Mouse (Mus musculus) cerebellum, adult 8-10 months (tissue): ENCODE data around the gene Tagln2.

Experiments
- DNase-seq: peaks from one replicate; pipeline ENCODE4 v3.0.0; 2022

The Tagln2 gene

DNA sequence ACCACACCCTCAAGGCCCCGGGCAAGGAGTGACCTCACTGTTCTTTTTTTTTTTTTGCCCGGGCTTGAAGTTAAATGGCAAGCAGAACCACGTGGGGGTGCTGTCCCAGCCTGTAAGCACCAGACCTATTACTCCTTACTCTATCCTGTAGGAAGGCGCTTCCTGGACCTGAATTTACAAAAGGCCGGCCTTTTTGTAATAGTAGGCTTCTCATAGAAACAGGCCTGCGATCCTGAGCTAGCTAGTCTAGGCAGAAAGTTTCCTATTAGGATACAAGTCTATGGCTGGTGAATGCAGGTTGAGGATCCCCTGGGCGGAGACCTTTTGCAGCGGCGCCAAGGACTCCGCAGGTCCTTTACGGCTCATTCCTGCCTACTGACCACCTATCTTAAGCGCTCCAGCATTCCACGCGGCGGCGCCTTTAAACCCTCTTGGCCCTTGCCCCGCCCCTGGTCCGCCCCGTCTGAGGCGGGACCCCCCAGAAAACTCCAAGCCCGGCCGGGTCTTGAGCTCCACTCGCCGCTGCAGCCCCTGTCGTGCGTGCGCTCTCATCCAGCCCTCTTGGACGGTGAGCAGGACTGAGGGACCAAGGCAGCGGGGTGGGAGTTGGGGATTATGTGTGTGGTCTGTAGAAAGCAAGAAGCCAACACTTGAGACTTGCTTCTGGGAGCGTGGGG is at the start of gene Tagln2:
Gene Tagln2 (plus strand): TSS at position 283 of the 677 bp plus-strand sequence.
- no peak for DNase-seq

DNA sequence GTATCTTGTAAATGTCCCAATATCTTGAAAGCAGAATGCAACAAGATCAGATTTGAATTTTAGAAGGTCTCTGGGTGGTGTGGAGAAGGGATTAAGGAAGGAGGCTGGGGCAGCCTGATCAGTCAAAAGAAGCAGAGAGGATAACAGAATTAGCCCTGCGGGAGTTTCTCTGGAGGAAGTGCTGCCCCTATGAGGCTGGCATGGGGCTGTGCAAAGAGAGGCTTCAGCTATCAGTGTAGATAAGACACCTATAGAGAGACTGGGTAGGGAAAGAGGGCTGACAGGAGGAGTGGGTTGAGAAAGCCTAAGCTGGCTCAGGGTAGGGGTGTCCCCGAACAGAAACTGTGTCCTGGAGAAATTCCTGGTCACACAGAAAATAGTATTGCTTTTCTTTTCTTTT is 49.6 kb upstream of the Tagln2 start:
- DNase-seq = no peak

DNA sequence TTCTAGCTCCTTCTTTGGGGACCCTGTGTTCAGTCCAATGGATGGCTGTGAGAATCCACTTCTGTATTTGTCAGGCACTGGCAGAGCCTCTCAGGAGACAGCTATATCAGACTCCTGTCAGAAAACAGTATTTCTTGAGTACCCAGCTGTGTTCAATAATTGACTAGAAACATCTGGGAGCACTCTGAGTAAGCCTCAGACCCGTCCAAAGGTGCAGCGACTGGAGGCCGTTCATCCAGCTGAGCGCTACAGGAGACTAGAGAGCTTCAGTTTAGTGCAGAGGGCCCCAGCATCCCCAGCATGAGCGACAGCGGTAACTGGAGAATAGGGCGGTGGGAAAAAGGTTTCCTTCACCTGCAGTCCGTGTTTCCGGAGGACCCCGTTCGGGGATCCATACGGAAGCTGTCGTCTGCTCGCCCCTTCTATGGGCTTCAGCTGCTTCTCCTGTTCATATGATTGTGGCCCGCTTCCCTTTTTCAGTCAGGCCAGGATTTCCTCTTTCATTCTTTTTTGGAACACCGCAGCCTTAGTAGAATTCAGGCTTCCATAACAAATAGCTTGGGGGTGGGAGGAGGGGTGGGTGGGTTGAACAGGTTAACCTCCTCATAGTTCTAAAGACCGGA is 48.9 kb upstream of the Tagln2 start:
- DNase-seq = no peak

DNA sequence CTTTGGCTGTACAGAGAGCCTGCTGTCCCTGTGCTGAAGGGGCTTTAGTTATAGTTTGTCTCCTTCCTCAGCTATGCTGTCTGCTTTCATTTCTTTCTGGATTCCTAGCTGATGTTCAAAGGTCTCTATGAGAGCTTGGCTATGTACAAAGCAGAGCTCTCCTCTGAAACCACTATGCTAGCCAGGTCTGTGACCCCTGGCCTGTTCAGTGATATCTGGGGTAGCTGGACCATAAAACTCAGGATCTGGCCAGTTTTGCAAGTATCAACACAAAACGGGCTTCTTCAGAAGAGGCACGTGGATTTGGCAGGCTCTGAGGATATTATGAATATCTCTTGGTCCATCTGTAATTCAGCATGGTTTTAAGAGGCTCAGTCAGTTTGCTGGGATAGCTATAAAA is 46.9 kb upstream of the Tagln2 start:
- DNase-seq = no peak

DNA sequence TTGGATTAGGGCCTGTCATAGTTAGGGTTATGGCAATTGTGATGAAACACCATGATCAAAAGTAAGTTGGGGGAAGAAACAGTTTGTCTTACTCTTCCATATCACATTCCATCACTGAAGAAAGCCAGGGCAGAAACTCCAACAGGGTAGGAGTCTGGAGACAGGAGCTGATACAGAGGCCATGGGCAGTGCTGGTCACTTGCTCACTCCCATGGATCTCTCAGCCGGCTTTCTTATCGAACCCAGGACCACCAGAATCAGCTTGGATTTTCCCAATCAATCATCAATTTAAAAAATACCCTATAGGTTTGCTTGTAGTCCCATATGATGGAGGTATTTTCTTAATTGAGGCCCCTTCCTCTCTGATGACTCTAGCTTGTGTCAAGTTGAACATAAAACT is 46.0 kb upstream of the Tagln2 start:
- no peak for DNase-seq

DNA sequence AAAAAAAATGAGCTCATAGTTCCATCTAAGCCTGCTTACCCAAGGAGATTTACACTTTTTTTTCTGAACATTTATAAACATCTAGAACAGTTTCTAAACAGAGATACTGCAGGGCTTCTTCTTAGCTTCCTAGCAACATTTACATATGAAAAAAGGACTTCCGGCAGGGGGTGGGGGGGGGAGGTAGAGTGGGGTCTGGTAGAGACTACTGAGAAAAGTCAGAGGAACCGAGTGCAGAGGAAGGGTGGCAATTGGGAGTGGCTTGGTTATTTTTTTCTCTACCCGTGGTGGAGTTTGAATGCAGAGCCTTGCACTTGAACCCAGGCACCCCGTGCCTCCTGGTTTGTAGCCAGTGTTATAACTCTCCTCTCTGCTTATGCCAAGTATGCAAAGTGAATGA is 44.4 kb upstream of the Tagln2 start:
- no peak for DNase-seq

DNA sequence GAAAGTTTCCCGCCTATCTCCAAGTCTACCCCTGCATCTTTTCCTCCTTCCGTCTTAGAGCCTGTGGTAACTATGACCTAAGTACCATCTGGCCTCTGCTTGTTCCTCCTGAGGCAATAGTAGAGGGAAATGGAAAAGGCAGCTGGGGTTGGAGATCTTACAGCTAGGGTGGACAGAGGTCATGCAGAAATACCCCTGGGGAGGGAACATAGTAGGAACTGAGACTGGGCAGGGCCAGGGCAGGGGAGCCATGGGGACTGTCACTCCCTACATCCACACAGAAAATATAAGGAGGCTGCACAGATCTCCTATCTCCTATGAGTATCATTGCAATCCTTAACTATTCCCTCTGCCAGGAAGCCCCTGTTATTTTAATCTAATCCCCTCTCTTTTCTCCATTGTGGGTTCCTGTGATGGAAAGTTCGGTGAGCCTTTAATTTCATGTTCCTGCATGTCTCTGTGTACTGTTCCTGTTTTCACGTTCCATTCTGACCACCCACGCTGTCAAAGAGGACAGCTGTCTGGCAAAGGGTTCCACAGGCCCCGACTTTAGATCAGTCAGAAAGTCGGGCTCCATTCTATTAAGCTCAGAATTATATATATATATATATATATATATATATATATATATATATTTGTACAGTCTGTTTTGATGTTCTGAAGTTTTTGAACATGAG is 43.7 kb upstream of the Tagln2 start:
- no peak for DNase-seq

DNA sequence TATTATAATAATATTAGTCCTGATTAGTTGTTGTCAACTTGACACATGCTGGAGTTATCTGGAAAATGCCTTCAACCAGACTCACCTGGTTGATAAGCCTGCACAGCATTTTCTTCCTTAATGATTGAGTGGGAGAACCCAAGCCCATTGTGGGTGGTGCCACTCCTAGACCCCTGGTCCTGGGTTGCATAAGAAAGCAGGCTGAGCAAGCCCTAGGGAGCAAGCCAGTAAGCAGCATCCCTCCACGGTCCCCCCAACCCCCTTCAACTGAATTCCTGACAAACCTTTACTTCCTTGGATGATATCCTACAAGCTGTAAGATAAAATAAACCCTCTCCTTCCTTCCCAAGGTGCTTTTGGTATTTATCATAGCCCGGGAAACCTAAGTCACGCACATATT is 42.7 kb upstream of the Tagln2 start:
- DNase-seq = no peak

DNA sequence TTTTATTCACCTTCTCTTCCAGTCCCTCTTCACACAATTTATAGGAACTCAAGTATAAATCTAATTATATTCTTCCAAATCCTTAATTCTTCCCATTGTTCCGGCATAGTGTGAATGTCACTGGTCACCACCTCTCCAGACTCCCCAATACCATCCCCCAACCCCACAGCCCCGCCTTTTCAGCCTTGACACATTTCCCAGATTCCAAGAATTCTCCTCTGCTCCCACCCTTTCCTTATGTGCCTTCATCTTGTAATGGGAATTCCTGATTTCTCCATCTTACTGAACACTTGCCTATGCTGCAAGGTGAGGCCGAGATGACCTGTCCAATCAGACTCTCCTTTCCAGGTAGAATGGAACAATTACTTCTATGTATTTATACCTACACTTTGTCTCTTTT is 41.8 kb upstream of the Tagln2 start:
- DNase-seq = no peak

DNA sequence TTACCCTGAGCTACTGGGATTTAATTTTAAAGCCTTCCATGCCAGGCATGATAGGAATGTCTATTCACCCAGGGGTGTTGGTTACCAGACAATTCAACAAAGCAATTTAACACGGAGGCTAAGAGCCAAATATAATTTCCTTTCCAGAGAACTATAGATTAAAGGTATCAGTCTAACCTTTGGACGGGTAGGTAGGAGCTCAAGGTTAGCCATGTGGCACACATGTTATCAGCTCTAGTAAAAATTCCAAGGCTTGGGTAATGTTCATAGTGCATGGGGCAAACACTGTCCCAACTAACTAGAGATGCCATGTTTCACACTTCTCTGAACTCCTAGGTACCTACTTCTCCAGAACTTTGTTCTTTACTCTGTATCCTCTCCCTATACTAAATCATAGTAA is 38.2 kb upstream of the Tagln2 start:
- DNase-seq = no peak

DNA sequence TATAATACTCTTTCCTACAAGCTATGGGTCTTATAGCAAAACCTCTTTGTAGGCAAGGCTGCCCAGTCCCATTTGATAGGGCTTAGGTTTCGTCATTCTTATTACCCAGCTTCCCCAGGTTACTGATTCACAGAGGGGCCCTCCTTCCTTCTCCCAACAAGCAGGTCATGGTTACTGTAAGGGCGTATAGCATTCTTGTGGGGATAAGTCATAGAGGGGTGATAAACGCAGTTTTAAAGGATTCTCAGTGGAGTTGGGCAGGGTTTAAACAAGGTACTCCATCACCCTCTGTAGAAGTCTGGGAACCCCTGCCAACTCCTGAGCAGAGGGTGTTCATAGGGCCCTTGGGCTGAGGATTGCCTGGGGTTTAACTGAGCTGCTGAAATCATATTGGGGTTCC is 37.3 kb upstream of the Tagln2 start:
- no peak for DNase-seq

DNA sequence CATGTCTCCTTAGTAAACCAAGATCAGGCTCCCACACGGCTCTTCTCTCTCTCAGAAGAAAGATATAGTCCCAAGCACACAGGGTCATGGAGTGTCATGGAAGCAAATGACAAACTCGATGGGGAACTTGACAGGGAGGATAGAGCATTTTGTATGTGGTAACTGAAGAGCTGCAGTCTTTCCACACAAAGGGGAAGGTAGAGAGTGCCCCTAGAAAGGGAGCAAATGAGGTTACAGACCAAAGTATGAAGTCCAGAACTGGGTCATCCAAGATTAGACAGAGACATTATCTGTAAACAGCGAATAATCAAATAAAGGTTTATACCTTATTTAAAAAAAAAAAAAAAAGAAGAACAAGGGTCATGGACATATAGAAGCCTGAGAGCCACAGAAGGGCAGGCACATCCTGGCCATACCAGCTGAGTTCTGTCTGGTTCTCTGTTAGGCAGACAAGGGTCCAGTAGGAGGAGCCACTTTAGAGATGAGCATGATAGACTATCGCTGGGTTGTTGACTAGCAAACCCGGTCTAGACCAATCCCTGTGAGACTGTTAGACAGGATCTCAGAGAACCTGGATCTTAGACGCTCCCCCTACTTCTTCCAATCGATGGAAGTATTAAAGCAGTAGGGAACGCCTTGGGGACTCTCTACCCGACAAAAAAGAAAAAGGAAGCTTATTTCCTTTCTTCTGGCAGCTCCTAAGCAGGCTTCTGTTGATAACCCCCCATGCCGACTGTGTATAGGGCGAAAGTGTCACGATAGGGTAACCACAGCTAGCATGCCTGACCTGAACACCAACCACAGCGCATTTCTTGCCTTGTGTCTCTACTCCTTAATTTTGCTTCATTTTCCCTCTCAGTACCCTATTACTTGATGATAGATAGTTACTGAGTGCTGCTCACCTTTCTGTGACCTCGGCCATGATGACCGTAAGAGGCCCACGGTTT is 36.2 kb upstream of the Tagln2 start:
- no peak for DNase-seq

DNA sequence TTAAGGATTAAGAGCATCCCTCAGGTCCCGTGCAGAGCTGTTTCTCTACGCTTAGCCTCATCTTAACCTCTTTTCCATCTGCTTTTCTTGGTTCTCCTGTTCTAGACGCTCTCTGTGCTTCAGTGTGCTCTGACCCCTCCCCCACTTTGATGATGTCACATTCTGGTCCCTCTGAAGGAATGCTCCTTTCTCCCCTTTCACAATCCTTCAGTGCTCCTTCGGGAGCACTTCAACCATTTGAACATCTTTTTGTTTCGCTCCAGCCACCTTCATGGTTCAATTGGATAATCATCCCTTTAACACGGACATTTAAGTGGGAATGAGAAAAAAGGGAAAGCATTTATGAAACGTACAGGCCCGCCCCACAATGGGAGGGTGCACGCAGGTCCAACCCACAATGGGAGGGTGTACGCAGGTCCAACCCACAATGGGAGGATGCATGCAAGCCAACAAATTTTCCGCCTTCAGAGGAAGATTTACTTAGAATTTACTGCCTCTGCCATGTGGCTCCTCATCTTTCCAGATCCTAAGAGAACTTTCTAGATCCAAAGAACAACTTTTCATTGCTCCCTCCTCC is 31.5 kb upstream of the Tagln2 start:
- no peak for DNase-seq

DNA sequence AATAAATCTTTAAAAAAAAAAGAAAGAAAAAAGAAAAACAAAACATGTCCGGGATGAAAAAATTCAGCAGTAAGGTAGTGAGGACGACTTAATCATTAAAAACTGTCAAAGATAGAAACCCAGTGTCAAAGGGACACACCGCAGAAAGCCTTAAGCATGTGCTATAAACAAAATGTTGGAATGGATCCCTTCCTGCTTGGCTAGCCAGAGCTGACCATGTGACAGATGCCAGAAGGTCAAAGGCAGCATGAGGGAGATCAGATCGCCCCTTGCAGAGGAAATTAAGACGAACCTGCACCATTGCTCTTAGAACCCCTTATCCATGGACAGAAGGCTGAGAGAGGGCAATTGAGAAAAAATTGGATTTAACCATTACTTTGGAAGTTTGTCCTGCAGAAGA is 30.5 kb upstream of the Tagln2 start:
- DNase-seq = no peak

DNA sequence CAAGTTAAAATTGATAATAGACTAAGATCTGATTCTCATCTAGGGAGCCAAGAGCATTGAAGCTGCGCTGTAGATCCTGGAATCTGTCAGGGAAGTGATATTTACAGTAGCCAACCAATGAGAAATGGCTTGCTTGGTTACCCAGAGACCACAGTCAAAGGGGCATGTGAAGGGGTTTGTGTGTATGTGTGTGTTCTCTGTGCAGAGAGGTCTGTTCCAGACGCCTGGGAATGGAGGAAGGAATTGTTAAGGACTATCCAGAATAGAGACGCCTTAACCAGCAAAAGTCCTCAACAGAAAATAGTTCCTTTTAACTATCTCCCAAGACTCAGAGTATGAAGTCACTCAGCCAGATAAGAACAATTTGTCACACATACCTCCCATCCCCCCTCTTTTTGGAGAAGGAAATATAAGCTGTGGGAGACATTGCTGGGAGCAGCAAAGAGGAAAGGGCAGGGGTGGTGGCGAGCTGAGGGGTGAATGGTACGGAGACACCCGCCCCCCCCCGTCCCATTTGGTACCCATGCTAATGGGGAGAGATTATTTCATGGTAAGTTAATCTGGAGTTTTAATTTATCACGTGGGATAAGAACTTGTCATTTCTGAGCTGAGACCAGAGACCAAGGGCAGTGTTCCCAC is 29.9 kb upstream of the Tagln2 start:
- DNase-seq = no peak

DNA sequence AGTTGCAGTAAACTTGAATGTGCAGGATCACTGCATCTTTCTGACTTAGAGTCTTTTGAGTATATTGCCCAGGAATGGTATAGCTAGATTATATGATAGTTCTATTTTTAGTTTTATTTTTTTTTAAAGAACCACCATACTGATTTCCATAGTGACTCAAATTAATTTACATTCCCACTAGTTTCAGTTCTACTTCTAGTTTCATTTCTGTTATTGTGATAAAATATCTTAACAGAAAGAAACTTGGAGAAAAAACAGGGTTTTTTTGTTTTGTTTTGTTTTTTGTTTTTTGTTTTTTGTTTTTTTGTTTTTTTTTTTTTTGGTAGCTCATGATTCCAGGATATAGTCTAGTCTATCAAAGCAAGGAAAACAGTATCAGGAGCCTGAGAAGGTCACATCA is 26.9 kb upstream of the Tagln2 start:
- DNase-seq = no peak

DNA sequence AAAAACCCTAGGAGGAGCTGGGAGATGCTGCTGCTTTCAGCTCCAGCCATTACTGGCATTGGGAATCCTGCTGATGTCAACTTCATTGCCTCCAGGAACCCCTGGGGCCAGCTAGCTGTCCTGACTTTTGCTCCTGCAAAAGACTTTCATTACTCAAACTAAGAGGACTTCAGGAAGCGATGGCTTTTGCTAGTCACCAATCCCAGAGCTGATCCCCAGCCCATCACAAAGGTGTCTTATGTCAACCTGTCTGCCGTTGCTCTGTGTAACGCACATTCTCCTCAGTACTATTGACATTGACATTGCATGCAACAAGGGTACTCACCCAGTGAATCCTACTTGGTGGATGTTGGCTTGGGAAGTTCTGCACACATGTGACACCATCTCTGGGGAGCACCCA is 25.7 kb upstream of the Tagln2 start:
- no peak for DNase-seq

DNA sequence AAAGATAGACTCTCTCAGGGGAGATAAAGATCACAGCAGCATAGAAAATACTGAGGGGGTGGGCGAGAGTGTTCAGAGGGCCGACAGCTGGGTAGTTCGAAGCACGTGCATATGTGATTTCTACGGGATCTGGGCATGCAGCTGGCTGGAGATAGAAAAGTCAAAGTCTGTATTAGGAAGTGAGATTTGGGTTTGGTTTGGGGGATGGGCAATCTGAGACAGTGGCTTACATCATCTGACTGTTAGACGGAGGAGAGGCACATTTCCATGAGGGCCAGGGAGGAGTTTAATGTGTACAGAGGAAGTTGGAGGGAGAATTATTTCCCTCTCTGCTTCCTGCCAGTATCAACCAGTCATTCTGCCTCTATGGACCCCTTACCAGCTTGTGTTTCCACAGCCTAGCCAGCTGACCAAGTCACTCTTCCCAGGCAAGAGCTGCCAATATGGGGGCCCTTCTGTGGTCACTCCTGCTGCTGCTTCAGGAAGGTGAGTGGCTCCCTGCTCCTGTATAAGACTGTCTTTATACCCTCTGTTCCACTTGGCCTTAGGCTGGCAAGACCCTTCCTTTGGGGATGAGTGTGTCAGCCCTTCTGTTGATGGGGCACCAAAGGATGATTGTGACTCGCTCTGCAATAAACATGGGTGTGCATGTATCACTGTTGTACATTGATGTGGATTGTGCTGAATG is 24.6 kb upstream of the Tagln2 start, which contains the start of gene Slamf9:
Gene Slamf9 (plus strand): TSS at position 305 of the 688 bp plus-strand sequence.
- DNase-seq = no peak

DNA sequence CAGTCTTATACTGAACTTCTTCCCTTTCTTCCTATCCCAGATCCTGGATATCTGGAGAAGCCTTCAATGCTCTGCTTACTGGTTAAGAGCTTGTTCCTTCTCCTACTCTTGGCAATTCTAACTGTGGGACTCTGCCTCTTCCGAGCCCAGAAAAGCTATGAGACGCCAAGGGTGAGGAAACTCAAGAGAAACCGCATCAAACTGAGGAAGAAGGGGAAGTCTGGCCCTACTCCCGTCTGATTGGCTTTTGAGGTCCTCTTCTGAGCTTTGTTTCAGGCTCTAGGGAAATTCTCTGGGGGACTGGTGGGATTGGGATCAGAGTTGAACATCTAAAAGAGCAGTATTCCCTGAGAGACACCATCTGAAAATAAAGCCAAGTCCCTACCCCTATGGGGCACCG is 21.8 kb upstream of the Tagln2 start:
- no peak for DNase-seq

DNA sequence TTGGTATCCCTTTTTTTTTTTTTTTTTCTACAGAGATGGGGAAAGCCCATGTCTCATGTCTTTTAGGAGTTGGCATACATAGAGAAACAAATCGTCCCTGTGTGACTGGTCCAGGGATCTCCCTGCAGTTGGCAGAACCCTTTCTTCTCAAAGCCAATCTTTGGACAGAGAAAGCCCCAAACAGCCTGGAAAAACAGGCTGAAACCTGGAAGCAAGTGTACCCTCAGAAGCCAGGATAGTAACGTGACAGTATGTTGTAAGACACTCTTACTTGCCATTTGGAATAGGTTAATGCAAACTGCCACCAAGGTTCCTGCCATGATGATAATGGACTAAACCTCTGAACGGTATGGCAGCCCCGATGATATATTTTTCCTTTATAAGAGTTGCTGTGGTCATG is 19.5 kb upstream of the Tagln2 start:
- DNase-seq = no peak

DNA sequence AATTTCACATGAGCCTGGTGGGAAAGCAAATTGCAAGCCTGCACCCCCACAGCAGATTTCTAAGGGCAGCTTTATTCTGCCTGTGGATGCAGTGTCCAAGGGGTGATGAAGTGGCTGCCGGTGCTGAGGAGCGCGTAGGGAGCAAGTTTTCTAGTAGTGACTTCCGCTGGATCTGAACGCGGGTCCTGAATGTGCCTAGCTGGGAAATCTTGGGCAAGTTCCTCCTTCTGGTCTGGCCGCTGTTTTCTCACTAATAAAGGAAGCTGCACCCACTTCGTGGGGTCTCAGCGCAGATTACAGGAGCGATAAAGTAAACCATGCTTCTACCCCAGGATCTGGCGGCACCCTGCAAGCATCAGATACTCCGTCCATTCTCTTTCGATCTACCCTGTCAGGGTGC is 18.7 kb upstream of the Tagln2 start:
- DNase-seq = no peak
